Mouse (Mus musculus) effector memory CD4-positive, alpha-beta T cell, adult 5 months (primary cell): ENCODE results near the gene Olfr1426. TPM values are rescaled to one million over a fixed set of nuclear protein-coding genes. Genes with fewer than 3 reads are reported as not detected.

Source experiments
- polyA plus RNA-seq: library from polyadenylated mRNA; unstranded; fragments of 100-300 nt; shearing (Covaris generic); gene quantifications from one replicate; pipeline ENCODE4 v1.2.1, GENCODE M21; 2017

Olfr1426 gene
- not detected for polyA plus RNA-seq

GRCm38 (mm10) chr19:12091913-12092312 is at the start of gene Olfr1426:
Gene Olfr1426 (minus strand): TSS chr19:12092013.

GRCm38 (mm10) chr19:12123103-12123502 is 31.3 kb upstream of the Olfr1426 start, which contains the start of gene Olfr76:
Gene Olfr76 (minus strand): TSS chr19:12123203.

GRCm38 (mm10) chr19:12115797-12116196 is 24.0 kb upstream of the Olfr1426 start, which contains the start of gene Olfr1428:
Gene Olfr1428 (minus strand): TSS chr19:12115897.

GRCm38 (mm10) chr19:12103234-12103633 is 11.4 kb upstream of the Olfr1426 start, which contains the start of gene Olfr1427:
Gene Olfr1427 (minus strand): TSS chr19:12103334.

GRCm38 (mm10) chr19:12077631-12078030 is 14.2 kb downstream of the Olfr1426 start, which contains the start of gene Olfr1425:
Gene Olfr1425 (minus strand): TSS chr19:12077731.

GRCm38 (mm10) chr19:12062582-12062981 is 29.2 kb downstream of the Olfr1426 start, which contains the start of gene Olfr1424:
Gene Olfr1424 (minus strand): TSS chr19:12062682.

GRCm38 (mm10) chr19:12041217-12041616 is 50.6 kb downstream of the Olfr1426 start, which contains the start of gene Olfr1423:
Gene Olfr1423 (minus strand): TSS chr19:12041317.

Other genes with a start within 250 kb of the Olfr1426 start
- not detected for gene Olfr1418, start 230.9 kb downstream of the Olfr1426 start, polyA plus RNA-seq
- not detected for gene Olfr1419, start 216.9 kb downstream of the Olfr1426 start, polyA plus RNA-seq
- gene Olfr1420, start 205.4 kb downstream of the Olfr1426 start, polyA plus RNA-seq = not detected
- 29.6 TPM for gene Patl1, start 179.6 kb downstream of the Olfr1426 start, polyA plus RNA-seq
- 47.6 TPM for gene Osbp, start 126.1 kb downstream of the Olfr1426 start, polyA plus RNA-seq
- 0.09 TPM for gene Olfr1423, start 50.7 kb downstream of the Olfr1426 start, polyA plus RNA-seq
- 0.21 TPM for gene Olfr1424, start 29.3 kb downstream of the Olfr1426 start, polyA plus RNA-seq
- not detected for gene Olfr1425, start 14.3 kb downstream of the Olfr1426 start, polyA plus RNA-seq
- gene Olfr1427, start 11.3 kb upstream of the Olfr1426 start, polyA plus RNA-seq = not detected
- gene Olfr1428, start 23.9 kb upstream of the Olfr1426 start, polyA plus RNA-seq = not detected
- not detected for gene Olfr76, start 31.2 kb upstream of the Olfr1426 start, polyA plus RNA-seq
- 0.14 TPM for gene Olfr1555-ps1, start 78.1 kb upstream of the Olfr1426 start, polyA plus RNA-seq
- gene Olfr1431, start 108.6 kb upstream of the Olfr1426 start, polyA plus RNA-seq = not detected
- not detected for gene Olfr1432, start 140.6 kb upstream of the Olfr1426 start, polyA plus RNA-seq
- gene Olfr262, start 149.6 kb upstream of the Olfr1426 start, polyA plus RNA-seq = not detected
- not detected for gene Olfr235, start 169.0 kb upstream of the Olfr1426 start, polyA plus RNA-seq
- not detected for gene Olfr1434, start 187.8 kb upstream of the Olfr1426 start, polyA plus RNA-seq
- gene Olfr1436, start 207.1 kb upstream of the Olfr1426 start, polyA plus RNA-seq = not detected
- gene Olfr1437, start 233.1 kb upstream of the Olfr1426 start, polyA plus RNA-seq = not detected
- gene Olfr1438-ps1, start 243.9 kb upstream of the Olfr1426 start, polyA plus RNA-seq = not detected